Mouse (Mus musculus) liver, embryonic 11.5 days (tissue): Measurements from ENCODE around the gene Plin4. TPM values are rescaled to one million over a fixed set of nuclear protein-coding genes. Genes with fewer than 3 reads are reported as not detected.

Experiments
- ATAC-seq: fragments of 200-750 bp; cut with Nextera tagmentation; replicated peaks from 2 replicates; pipeline ENCODE4 v1.8.0; 2017; ENCODE audit warnings: moderate number of reproducible peaks, mild to moderate bottlenecking, moderate TSS enrichment, moderate library complexity; ENCODE audit not compliant: low FRiP score
- DNase-seq: peaks from one replicate; pipeline ENCODE4 v3.0.0-alpha.2; 2017; ENCODE audit warnings: low spot score
- H3K27ac ChIP-seq: fragments of 300-500 bp; sonication (generic); 2 replicates; pipeline ENCODE4 v1.5.1; 2014; ENCODE audit warnings: mild to moderate bottlenecking, low read depth, low read length, control low read depth
- H3K27me3 ChIP-seq: fragments of 300-500 bp; sonication (generic); replicated peaks from 2 replicates; pipeline ENCODE4 v1.6.1; 2014; ENCODE audit warnings: low read length, mixed read lengths; ENCODE audit not compliant: control insufficient read depth, insufficient read depth
- H3K36me3 ChIP-seq: fragments of 300-500 bp; sonication (generic); 2 replicates; pipeline ENCODE4 v1.6.1; 2014; ENCODE audit warnings: mild to moderate bottlenecking, low read length, moderate library complexity, mixed read lengths; ENCODE audit not compliant: control insufficient read depth, insufficient read depth
- H3K4me1 ChIP-seq: fragments of 300-500 bp; sonication (generic); replicated peaks from 2 replicates; pipeline ENCODE4 v1.6.1; 2014; ENCODE audit warnings: low read length, mixed read lengths; ENCODE audit not compliant: control insufficient read depth, insufficient read depth
- H3K4me2 ChIP-seq: fragments of 300-500 bp; sonication (generic); 2 replicates; pipeline ENCODE4 v1.6.1; 2014; ENCODE audit warnings: mild to moderate bottlenecking, control low read depth, moderate library complexity
- H3K4me3 ChIP-seq: fragments of 300-500 bp; sonication (generic); 2 replicates; pipeline ENCODE4 v1.5.1; 2014; ENCODE audit warnings: low read depth, low read length, control low read depth
- H3K9ac ChIP-seq: fragments of 300-500 bp; sonication (generic); 2 replicates; pipeline ENCODE4 v1.6.1; 2014; ENCODE audit warnings: low read depth, low read length, control low read depth
- H3K9me3 ChIP-seq: fragments of 300-500 bp; sonication (generic); 2 replicates; pipeline ENCODE4 v1.6.1; 2016; ENCODE audit warnings: low read length, inconsistent platforms, mixed read lengths; ENCODE audit not compliant: control insufficient read depth
- WGBS: fragments of 180-500 bp; shearing (Covaris S2); extraction: QIAGEN DNeasy Blood & Tissue Kit; methylation state at CpG from one replicate; pipeline ENCODE4 v1.1.7; 2014; 5-methylcytosine and 5-hydroxymethylcytosine counted together
- polyA plus RNA-seq: library from polyadenylated mRNA; unstranded; fragments of >200 nt; fragmentation: Nextera tagmentation; extraction: Ambion mirVana; gene quantifications from 2 replicates; pipeline ENCODE4 v1.2.1, GENCODE M21; 2014

Plin4 gene
- polyA plus RNA-seq, 1 experiment from 2014 or later, result 0.14 TPM

DNA sequence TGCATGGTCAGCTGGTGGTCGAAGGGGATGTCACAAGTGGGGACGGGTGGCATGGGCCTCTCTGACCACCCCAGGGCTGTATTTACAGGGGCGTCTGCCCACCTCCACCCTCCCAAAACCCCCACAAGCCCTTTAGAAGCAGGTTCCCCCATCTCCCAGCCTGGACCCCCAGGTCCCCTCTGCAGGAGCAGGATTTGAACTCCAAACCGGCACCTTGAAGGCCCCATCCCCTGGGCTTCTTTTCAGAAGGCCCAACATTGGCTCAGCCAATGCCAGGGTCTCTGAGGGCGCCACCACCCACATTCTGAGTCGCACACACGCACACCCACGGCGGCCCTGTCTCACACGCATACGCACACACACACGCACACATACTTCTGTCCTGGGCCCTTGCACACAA is 13.6 kb upstream of the Plin4 start:
- no peak overlapping the region for H3K4me2 ChIP-seq
- no peak overlapping the region for H3K27ac ChIP-seq
- peaks cover 69% of the 10 kb centered on the region for H3K27me3 ChIP-seq
- WGBS, result 81% methylated on average over 12 of the region's 12 CpGs
- no peak for ATAC-seq
- peaks cover 4% of the 10 kb centered on the region; the same call in 1 of the 2 replicates for H3K4me1 ChIP-seq
- DNase-seq, result no peak
- no peak overlapping the region for H3K4me3 ChIP-seq
- no peaks in the 10 kb centered on the region for H3K36me3 ChIP-seq
- peaks cover 7% of the 10 kb centered on the region for H3K9me3 ChIP-seq
- no peak overlapping the region for H3K9ac ChIP-seq

DNA sequence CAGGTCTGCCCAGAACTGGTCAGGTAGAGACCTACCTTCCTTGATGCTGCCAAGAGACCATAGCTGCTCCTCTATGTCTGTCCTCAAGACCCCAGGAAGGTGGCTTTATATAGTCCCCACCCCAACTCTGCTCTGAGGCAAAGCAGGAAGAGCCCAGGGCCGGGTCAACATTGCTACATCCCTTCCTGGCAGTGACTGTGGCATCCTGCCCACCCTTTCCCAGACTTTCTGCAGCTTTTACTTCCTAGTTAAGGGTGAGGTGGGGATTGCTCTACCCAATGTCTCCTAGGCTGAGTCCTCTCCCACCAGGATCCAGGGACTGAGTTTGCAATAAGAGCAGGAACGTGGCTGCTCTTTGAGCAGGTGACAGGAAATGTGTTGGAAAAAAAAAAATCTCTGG is 12.2 kb upstream of the Plin4 start, which contains the start of gene Lrg1:
Gene Lrg1, minus strand, starts transcription at position 176 of the 400 bp plus-strand sequence.
- H3K4me3 ChIP-seq, result no peak within 1 kb of the TSS
- H3K9ac ChIP-seq, result no peak within 1 kb of the TSS
- H3K27me3 ChIP-seq, result peaks cover 76% of the 10 kb centered on the region
- peaks cover 7% of the 10 kb centered on the region for H3K9me3 ChIP-seq
- ATAC-seq (no peak), DNase-seq (no peak)
- peaks cover 10% of the 10 kb centered on the region; the same call in 1 of the 2 replicates for H3K4me1 ChIP-seq
- H3K36me3 ChIP-seq, result no peaks in the 10 kb centered on the region
- H3K4me2 ChIP-seq, result no peak within 1 kb of the TSS
- 46% methylated on average over 2 of the region's 2 CpGs for WGBS
- H3K27ac ChIP-seq, result no peak within 1 kb of the TSS

DNA sequence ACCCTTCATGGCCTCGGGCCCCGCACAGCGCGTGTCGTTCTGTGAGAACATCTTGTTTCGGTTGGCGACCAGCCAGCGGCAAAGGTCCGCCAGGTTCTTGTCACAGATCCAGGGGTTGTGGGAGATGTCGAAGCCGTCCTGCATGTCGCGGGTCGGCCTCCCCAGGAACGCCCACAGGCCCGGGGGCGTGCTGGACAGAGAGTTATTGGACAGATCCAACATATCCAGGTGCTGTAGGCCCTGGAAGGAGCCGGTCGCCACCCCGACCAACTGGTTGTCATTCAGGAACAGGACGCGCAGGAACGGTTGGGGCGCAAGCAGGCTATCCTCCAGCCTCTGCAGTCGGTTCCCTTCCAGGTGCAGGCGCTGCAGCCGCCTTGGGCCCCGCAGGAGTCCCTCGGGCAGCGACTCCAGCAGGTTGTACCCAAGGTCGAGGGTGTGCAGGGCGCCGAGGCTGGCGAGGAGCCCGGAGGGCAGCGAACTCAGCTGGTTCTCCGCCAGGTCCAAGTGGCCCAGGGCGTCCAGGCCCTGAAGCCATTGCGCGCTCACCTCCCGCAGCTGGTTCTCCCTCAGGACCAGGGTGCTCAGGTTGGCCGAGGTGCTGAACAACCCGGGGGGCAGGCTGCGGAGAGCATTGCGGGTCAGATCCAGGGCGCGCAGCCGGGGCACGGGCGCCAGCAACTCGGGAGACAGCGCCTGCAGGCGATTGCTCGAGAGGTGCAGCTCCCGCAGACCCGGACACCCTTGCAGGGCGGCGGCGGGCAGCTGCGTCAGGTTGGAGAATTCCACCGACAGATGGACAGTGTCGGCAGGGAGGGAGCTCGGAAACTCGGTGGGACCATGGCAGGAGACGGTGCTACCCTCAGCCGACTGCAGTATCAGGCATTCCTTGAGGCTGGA is 10.6 kb upstream of the Plin4 start:
- Histone ChIP-seq H3K4me3 (peak overlapping the region; percentile 14; the same call in 1 of the 2 replicates), H3K4me1 (peaks cover 10% of the 10 kb centered on the region; the same call in 1 of the 2 replicates), H3K27ac (no peak overlapping the region), H3K4me2 (peak overlapping the region; percentile 8), H3K9ac (no peak overlapping the region), H3K9me3 (peaks cover 7% of the 10 kb centered on the region), H3K36me3 (no peaks in the 10 kb centered on the region), H3K27me3 (peaks cover 79% of the 10 kb centered on the region)
- no peak for DNase-seq
- ATAC-seq, result no peak
- WGBS, result 9% methylated on average over 66 of the region's 66 CpGs

DNA sequence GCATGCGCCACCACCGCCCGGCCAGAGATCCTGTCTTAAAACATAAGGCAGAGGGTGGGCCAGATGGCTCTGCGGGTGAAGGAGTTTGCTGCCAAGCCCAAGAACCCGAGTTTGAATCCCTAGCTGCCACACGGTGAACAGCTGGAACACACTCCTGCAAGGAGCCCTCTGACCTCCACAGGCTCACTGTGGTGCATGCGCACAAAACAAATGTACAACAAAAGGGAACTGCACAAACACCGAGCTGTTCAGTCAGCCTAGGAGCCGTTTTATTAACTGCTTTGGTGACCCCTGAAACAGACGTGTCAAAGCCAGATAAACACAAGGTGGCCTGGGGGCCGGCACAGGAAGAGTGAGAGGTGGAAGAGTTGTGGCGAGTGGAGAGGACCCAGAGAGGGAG is 9.8 kb upstream of the Plin4 start:
- DNase-seq (no peak), ATAC-seq (no peak)
- WGBS, result 42% methylated on average over 12 of the region's 12 CpGs
- peaks cover 10% of the 10 kb centered on the region; the same call in 1 of the 2 replicates for H3K4me1 ChIP-seq
- no peak overlapping the region; the same call in 1 of the 2 replicates for H3K4me2 ChIP-seq
- no peak overlapping the region for H3K4me3 ChIP-seq
- H3K9ac ChIP-seq, result no peak overlapping the region
- peaks cover 7% of the 10 kb centered on the region for H3K9me3 ChIP-seq
- no peaks in the 10 kb centered on the region for H3K36me3 ChIP-seq
- H3K27me3 ChIP-seq, result peaks cover 72% of the 10 kb centered on the region
- H3K27ac ChIP-seq, result no peak overlapping the region

DNA sequence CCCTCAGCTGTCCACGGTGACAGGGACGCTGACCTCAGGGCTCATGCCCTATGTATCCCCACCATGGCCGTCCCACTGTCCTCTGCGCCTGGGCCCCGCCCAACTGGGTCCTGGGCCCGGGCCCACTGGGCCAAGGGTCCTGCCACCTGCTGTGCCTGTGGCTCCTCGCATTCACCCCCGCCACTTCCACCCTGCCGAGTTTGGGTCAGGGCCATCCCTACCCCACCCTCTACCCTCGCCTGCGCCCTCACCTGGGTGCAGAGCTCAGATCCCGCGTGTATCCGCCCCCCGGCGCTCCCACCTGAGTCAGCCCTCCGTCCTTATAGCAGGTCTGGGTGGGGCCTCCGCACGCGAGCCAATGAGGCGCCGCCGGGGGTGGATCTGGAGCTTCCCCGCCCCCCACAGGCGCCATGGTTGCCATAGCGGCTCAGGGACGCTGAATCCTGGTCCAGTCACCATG is 7.7 kb upstream of the Plin4 start, which contains the start of gene Plin5:
Gene Plin5, minus strand, starts transcription at position 346 of the 460 bp plus-strand sequence.
- Histone ChIP-seq H3K4me1 (peaks cover 10% of the 10 kb centered on the region; the same call in 1 of the 2 replicates), H3K4me2 (peak within 1 kb of the TSS; percentile 64), H3K27me3 (peaks cover 50% of the 10 kb centered on the region), H3K27ac (no peak within 1 kb of the TSS), H3K9me3 (peaks cover under 1% of the 10 kb centered on the region), H3K36me3 (no peaks in the 10 kb centered on the region), H3K9ac (no peak within 1 kb of the TSS), H3K4me3 (peak within 1 kb of the TSS; percentile 34)
- WGBS, result 2% methylated on average over 27 of the region's 27 CpGs
- DNase-seq (no peak), ATAC-seq (peak; percentile 58)

DNA sequence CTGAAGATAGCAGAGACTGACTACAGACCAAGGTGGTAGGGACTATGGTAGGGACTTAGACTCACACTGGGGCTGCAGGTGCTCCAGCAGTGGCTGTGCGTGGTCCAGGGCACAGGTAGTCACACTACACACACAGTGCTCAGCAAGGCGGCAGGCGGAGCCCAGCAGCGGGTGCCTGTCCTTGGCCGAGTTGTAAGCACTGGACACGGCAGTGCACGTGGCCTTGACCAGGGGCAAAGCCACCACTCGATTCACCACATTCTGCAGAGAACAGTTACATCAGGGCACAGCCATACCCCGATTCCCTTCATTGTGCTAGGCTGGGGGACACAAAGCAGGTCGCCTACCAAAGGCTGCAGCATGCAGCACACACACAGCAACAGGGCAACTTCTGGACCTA is 6.6 kb upstream of the Plin4 start:
- Histone ChIP-seq H3K27me3 (peaks cover 39% of the 10 kb centered on the region), H3K9me3 (no peaks in the 10 kb centered on the region), H3K36me3 (no peaks in the 10 kb centered on the region), H3K4me2 (no peak overlapping the region; the same call in 1 of the 2 replicates), H3K9ac (no peak overlapping the region), H3K4me1 (peaks cover 10% of the 10 kb centered on the region; the same call in 1 of the 2 replicates), H3K4me3 (no peak overlapping the region), H3K27ac (no peak overlapping the region)
- DNase-seq (no peak), ATAC-seq (no peak)
- WGBS, result 64% methylated on average over 10 of the region's 10 CpGs

DNA sequence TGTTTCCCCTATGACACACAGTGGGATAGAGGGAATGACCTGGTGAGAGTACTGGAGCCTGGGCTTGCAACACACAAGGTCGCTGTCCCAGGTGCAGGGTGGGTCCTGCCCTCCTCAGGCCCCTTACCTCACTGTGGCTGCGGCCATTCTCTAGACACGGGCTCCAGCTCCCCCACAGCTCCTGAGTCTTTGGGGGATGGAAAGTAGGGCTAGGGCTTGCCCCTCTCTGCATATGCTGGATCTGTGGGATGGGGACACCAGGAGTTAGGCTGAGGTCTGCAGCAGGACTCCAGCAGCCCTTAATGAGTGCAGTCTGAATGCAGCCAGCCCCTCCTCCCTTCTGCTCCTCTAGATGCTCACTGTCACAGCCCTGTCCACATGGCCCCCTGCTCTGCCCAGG is 3.1 kb upstream of the Plin4 start:
- H3K27me3 ChIP-seq, result peaks cover 9% of the 10 kb centered on the region; the same call in 1 of the 2 replicates
- DNase-seq, result no peak
- H3K36me3 ChIP-seq, result no peaks in the 10 kb centered on the region
- ATAC-seq, result no peak
- WGBS, result 63% methylated on average over 3 of the region's 3 CpGs
- no peak overlapping the region for H3K9ac ChIP-seq
- H3K4me1 ChIP-seq, result peaks cover 6% of the 10 kb centered on the region; the same call in 1 of the 2 replicates
- H3K4me2 ChIP-seq, result no peak overlapping the region
- H3K9me3 ChIP-seq, result no peaks in the 10 kb centered on the region
- H3K4me3 ChIP-seq, result no peak overlapping the region
- H3K27ac ChIP-seq, result no peak overlapping the region

DNA sequence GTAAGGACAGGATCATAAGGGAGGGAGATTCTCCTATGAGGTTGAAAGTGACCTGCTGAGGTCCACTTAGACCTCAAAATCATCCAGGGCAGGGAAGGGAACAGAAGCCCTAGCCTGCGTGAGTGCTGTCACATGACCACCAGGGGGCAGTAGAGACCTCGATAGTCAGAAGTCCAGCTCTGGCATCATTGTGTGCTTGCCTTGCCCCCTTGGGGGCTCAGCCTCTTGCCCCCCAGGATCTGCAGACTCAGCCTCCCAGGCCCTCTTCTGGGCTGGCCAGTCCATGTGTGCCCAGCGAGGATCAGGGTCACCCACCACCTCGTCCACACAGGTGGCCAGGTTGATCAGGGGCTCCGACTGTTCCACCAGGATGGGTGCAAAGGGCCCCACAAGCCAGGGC is 2.3 kb upstream of the Plin4 start:
- ATAC-seq, result peak; percentile 27; the same call in 1 of the 2 replicates
- Histone ChIP-seq H3K4me3 (no peak overlapping the region), H3K4me2 (no peak overlapping the region), H3K9me3 (no peaks in the 10 kb centered on the region), H3K36me3 (no peaks in the 10 kb centered on the region), H3K9ac (no peak overlapping the region), H3K4me1 (no peaks in the 10 kb centered on the region), H3K27ac (no peak overlapping the region), H3K27me3 (peaks cover 3% of the 10 kb centered on the region; the same call in 1 of the 2 replicates)
- DNase-seq, result peak; percentile 55
- WGBS, result 43% methylated on average over 5 of the region's 5 CpGs
